In the genomic region with DNA sequence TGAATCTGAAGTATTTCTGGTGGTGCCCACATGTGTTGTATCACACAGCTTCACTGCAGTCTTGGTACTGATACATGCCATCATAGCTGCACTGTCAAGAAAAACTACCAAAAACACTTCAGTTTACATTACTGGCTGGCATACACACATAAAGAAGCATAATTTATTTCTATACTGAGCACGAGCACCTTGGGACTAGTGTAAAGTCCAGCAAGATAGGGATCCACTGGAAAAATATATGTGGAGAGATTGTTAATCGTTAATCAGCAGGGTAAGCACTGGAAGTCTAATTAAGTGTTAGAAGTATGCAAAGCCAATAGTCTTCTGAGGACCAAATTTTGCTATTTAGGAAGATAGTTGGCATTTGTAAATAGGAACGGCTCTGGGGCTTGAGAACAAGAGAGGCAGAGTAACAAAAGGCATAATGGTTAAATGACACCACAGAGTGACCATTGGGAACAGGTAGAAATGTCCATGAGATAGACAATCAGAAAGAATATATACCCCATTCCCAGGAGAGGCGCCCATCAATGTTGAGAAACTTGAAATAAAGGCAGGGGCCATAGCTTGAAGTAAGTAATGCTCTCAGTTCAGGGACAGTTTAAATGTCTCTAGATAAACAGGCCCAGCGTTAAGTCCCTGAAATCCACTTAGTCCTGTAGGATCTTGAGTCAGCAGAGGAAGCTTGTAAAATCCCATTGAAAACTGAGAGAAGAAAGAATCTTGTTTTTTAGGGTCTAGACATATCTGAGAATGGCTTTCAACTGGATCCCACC, we compare ENCODE assay signal across 40 mouse cellular contexts. TPM values are rescaled to one million over a fixed set of nuclear protein-coding genes. Genes with fewer than 3 reads are reported as not detected.
"Had no signal": no experiment of that assay in that cellular context is flagged by ENCODE, and none has a peak within 500 bp of the region (broad histone marks: within the 10 kb centered on the region; RNA-seq: fewer than 3 reads in every experiment).

No protein-coding gene starts in this region.

- H3K27me3 ChIP-seq: limb, embryonic 15.5 days; liver, embryonic 12.5 days; liver, embryonic 15.5 days; lung, embryonic 15.5 days; midbrain, embryonic 12.5 days; midbrain, embryonic 13.5 days; midbrain, embryonic 15.5 days had no signal

- H3K4me2 ChIP-seq: limb, embryonic 12.5 days; limb, embryonic 13.5 days; limb, embryonic 15.5 days; liver, embryonic 11.5 days; liver, embryonic 12.5 days; liver, embryonic 13.5 days; liver, embryonic 15.5 days; lung, embryonic 14.5 days; lung, embryonic 15.5 days; midbrain, embryonic 11.5 days; midbrain, embryonic 12.5 days; midbrain, embryonic 13.5 days; midbrain, embryonic 15.5 days had no signal

- ATAC-seq: liver, embryonic 12.5 days; liver, postnatal 0 days; lung, postnatal 0 days; midbrain, embryonic 13.5 days; midbrain, embryonic 15.5 days; midbrain, embryonic 16.5 days had no signal

- H3K9me3 ChIP-seq: limb, embryonic 10.5 days; limb, embryonic 12.5 days; limb, embryonic 13.5 days; limb, embryonic 15.5 days; liver, embryonic 12.5 days; liver, embryonic 13.5 days; liver, embryonic 15.5 days; lung, embryonic 15.5 days; megakaryocyte, embryonic 14.5 days; midbrain, embryonic 10.5 days; midbrain, embryonic 12.5 days; midbrain, embryonic 13.5 days; midbrain, embryonic 15.5 days had no signal

- H3K4me3 ChIP-seq: limb, embryonic 10.5 days; limb, embryonic 12.5 days; limb, embryonic 13.5 days; limb, embryonic 15.5 days; liver, embryonic 12.5 days; liver, embryonic 13.5 days; liver, embryonic 15.5 days; lung, embryonic 15.5 days; megakaryocyte, embryonic 14.5 days; midbrain, embryonic 10.5 days; midbrain, embryonic 12.5 days; midbrain, embryonic 13.5 days; midbrain, embryonic 15.5 days; myocyte had no signal

- DNase-seq: left cerebral cortex, postnatal 4 days; liver; liver, embryonic 13.5 days; liver, postnatal 0 days; lung, adult 18-20 months; lung, adult 2 months; lung, embryonic 14.5 days; lung, postnatal 10 days; lung, postnatal 14 days; lung, postnatal 36 days; lung, postnatal 4 days; midbrain, embryonic 14.5 days had no signal

- H3K9ac ChIP-seq: limb, embryonic 12.5 days; limb, embryonic 13.5 days; limb, embryonic 15.5 days; liver, embryonic 12.5 days; liver, embryonic 13.5 days; liver, embryonic 14.5 days; liver, embryonic 15.5 days; liver, postnatal 0 days; lung, embryonic 14.5 days; lung, embryonic 15.5 days; midbrain, embryonic 12.5 days; midbrain, embryonic 13.5 days; midbrain, embryonic 15.5 days had no signal

- H3K36me3 ChIP-seq: limb, embryonic 10.5 days; limb, embryonic 12.5 days; limb, embryonic 13.5 days; limb, embryonic 15.5 days; liver, embryonic 12.5 days; liver, embryonic 13.5 days; liver, embryonic 15.5 days; lung, embryonic 15.5 days; midbrain, embryonic 10.5 days; midbrain, embryonic 12.5 days; midbrain, embryonic 13.5 days; midbrain, embryonic 15.5 days had no signal

- H3K27ac ChIP-seq: limb, embryonic 10.5 days; limb, embryonic 12.5 days; limb, embryonic 13.5 days; limb, embryonic 15.5 days; liver, embryonic 12.5 days; liver, embryonic 13.5 days; liver, embryonic 14.5 days; liver, embryonic 15.5 days; lung, embryonic 15.5 days; macrophage; midbrain, embryonic 10.5 days; midbrain, embryonic 12.5 days; midbrain, embryonic 13.5 days; midbrain, embryonic 15.5 days had no signal

- H3K4me1 ChIP-seq: limb, embryonic 10.5 days; limb, embryonic 12.5 days; limb, embryonic 13.5 days; limb, embryonic 15.5 days; liver, embryonic 12.5 days; liver, embryonic 13.5 days; liver, embryonic 15.5 days; lung, embryonic 15.5 days; megakaryocyte, embryonic 14.5 days; midbrain, embryonic 10.5 days; midbrain, embryonic 12.5 days; midbrain, embryonic 13.5 days; midbrain, embryonic 15.5 days had no signal

RNA-seq across cellular contexts. Expression of gene Tmem45a2, which starts 35.2 kb away (rescaled TPM):
- total RNA-seq: left cerebral cortex, postnatal 10 days; left cerebral cortex, postnatal 14 days; left cerebral cortex, postnatal 25 days; left cerebral cortex, postnatal 4 days; liver, adult 2 months; midbrain, postnatal 0 days; monocyte, adult 5-6 weeks had no signal
- polyA plus RNA-seq: limb, embryonic 10.5 days; limb, embryonic 11.5 days; limb, embryonic 12.5 days; limb, embryonic 14.5 days; limb, embryonic 15.5 days; liver, adult 2 months; liver, embryonic 11.5 days; liver, embryonic 12.5 days; liver, embryonic 13.5 days; lung, embryonic 15.5 days; lung, postnatal 0 days; macrophage; midbrain, embryonic 10.5 days; midbrain, embryonic 11.5 days; midbrain, embryonic 12.5 days; midbrain, embryonic 13.5 days; midbrain, embryonic 14.5 days; midbrain, embryonic 15.5 days; midbrain, embryonic 16.5 days; myocyte; neural tube, embryonic 11.5 days had no signal
